Mouse (Mus musculus) MEL (cell line): ENCODE data around the gene Scyl2. TPM values are rescaled to one million over a fixed set of nuclear protein-coding genes. Genes with fewer than 3 reads are reported as not detected.

Source experiments
- DNase-seq: peaks from one replicate; pipeline ENCODE4 v3.0.0; 2011; ENCODE audit warnings: low read depth, low spot score
- H3K27ac ChIP-seq: 2 replicates; pipeline ENCODE4 v1.5.1; 2012; ENCODE audit warnings: low read depth, mild to moderate bottlenecking, control low read depth, low read length, moderate library complexity; ENCODE audit not compliant: control insufficient read depth
- H3K27me3 ChIP-seq, 2 experiments: fragments of 150-350 bp in 1 of 2; sonication (generic) in 1 of 2; 2 replicates each; pipeline ENCODE4 v1.6.1; 2012; ENCODE audit warnings: low read length in 2 of 2, mild to moderate bottlenecking in 2 of 2, improper control_type of control experiment in 1 of 2, moderate library complexity in 1 of 2; ENCODE audit not compliant: insufficient read depth in 2 of 2, control insufficient read depth in 1 of 2
- H3K36me3 ChIP-seq, 2 experiments: 2 replicates each; pipeline ENCODE4 v1.6.1; 2012 to 2014; ENCODE audit warnings: low read length in 2 of 2, improper control_type of control experiment in 1 of 2, inconsistent platforms in 1 of 2, mild to moderate bottlenecking in 1 of 2; ENCODE audit not compliant: insufficient read depth in 2 of 2, control insufficient read depth in 1 of 2
- H3K4me1 ChIP-seq, 2 experiments: fragments of 150-350 bp in 1 of 2; sonication (generic) in 1 of 2; 2 replicates each; pipeline ENCODE4 v1.6.1; 2012; ENCODE audit warnings: low read length in 2 of 2, improper control_type of control experiment in 1 of 2, mild to moderate bottlenecking in 1 of 2; ENCODE audit not compliant: insufficient read depth in 2 of 2, control insufficient read depth in 1 of 2
- H3K4me3 ChIP-seq, 2 experiments: fragments of 150-350 bp in 1 of 2; sonication (generic) in 1 of 2; 2 replicates each; pipeline ENCODE4 v1.5.1; 2012; ENCODE audit warnings: low read depth in 2 of 2, low read length in 2 of 2, mild to moderate bottlenecking in 2 of 2, moderate library complexity in 2 of 2, control low read depth in 1 of 2, improper control_type of control experiment in 1 of 2; ENCODE audit not compliant: control insufficient read depth in 1 of 2, insufficient read depth in 1 of 2
- H3K79me2 ChIP-seq: 2 replicates; pipeline ENCODE4 v1.6.1; 2012; ENCODE audit warnings: mild to moderate bottlenecking, low read length, moderate library complexity; ENCODE audit not compliant: control insufficient read depth, poor library complexity, insufficient read depth
- H3K9ac ChIP-seq: 2 replicates; pipeline ENCODE4 v1.6.1; 2012; ENCODE audit warnings: low read depth, mild to moderate bottlenecking, control low read depth, low read length, moderate library complexity; ENCODE audit not compliant: control insufficient read depth, poor library complexity, severe bottlenecking
- H3K9me3 ChIP-seq: fragments of 150-350 bp; sonication (generic); replicated peaks from 2 replicates; pipeline ENCODE4 v1.6.1; 2012; ENCODE audit warnings: mild to moderate bottlenecking, low read length, improper control_type of control experiment, moderate library complexity; ENCODE audit not compliant: insufficient read depth
- CHD1 ChIP-seq: IDR thresholded peaks from 2 replicates; pipeline ENCODE4 v1.6.1; 2012; ENCODE audit warnings: low read depth, mild to moderate bottlenecking, inconsistent platforms, low read length, improper control_type of control experiment
- CHD2 ChIP-seq: IDR thresholded peaks from 2 replicates; pipeline ENCODE4 v1.6.1; 2011; ENCODE audit warnings: low read length, improper control_type of control experiment
- CTCF ChIP-seq, 3 experiments: IDR thresholded peaks in 2 of 3; conservative IDR thresholded peaks in 1 of 3; 2 replicates each; pipeline ENCODE4 v1.5.1; 2011 to 2012; ENCODE audit warnings: low read length in 3 of 3, low read depth in 2 of 3, mild to moderate bottlenecking in 2 of 3, improper control_type of control experiment in 1 of 3, inconsistent platforms in 1 of 3, mixed read lengths in 1 of 3, moderate library complexity in 1 of 3; ENCODE audit not compliant: control insufficient read depth in 1 of 3, insufficient read depth in 1 of 3, poor library complexity in 1 of 3, severe bottlenecking in 1 of 3
- ELF1 ChIP-seq: IDR thresholded peaks from 2 replicates; pipeline ENCODE4 v1.6.1; 2014; ENCODE audit warnings: low read depth, mild to moderate bottlenecking, inconsistent platforms, low read length, improper control_type of control experiment, moderate library complexity
- EP300 ChIP-seq, 2 experiments: IDR thresholded peaks; 2 replicates each; pipeline ENCODE4 v1.6.1; 2011; ENCODE audit warnings: improper control_type of control experiment in 2 of 2, low read length in 2 of 2, low read depth in 1 of 2, mild to moderate bottlenecking in 1 of 2
- ETS1 ChIP-seq: IDR thresholded peaks from 2 replicates; pipeline ENCODE4 v1.6.1; 2012; ENCODE audit warnings: low read depth, mild to moderate bottlenecking, inconsistent platforms, low read length, improper control_type of control experiment, moderate library complexity
- GABPA ChIP-seq: IDR thresholded peaks from 2 replicates; pipeline ENCODE4 v1.6.1; 2012; ENCODE audit warnings: low read depth, mild to moderate bottlenecking, inconsistent platforms, low read length, improper control_type of control experiment, moderate library complexity
- GATA1 ChIP-seq: IDR thresholded peaks from 2 replicates; pipeline ENCODE4 v1.6.1; 2011; ENCODE audit warnings: low read depth, low read length, improper control_type of control experiment
- HCFC1 ChIP-seq: IDR thresholded peaks from 2 replicates; pipeline ENCODE4 v1.6.1; 2012; ENCODE audit warnings: low read depth, mild to moderate bottlenecking, inconsistent platforms, low read length, improper control_type of control experiment, moderate library complexity
- JUND ChIP-seq: IDR thresholded peaks from 2 replicates; pipeline ENCODE4 v1.6.1; 2011; ENCODE audit warnings: low read depth, mild to moderate bottlenecking, improper control_type of control experiment, low read length
- MAX ChIP-seq: IDR thresholded peaks from 2 replicates; pipeline ENCODE4 v1.6.1; 2011; ENCODE audit warnings: low read length, improper control_type of control experiment
- MEF2A ChIP-seq: IDR thresholded peaks from 2 replicates; pipeline ENCODE4 v1.6.1; 2014; ENCODE audit warnings: low read depth, mild to moderate bottlenecking, inconsistent platforms, low read length, improper control_type of control experiment; ENCODE audit not compliant: poor library complexity, insufficient replicate concordance, severe bottlenecking; ENCODE audit errors: extremely low read depth
- MXI1 ChIP-seq: IDR thresholded peaks from 2 replicates; pipeline ENCODE4 v1.6.1; 2011; ENCODE audit warnings: mild to moderate bottlenecking, low read depth, low read length, improper control_type of control experiment
- MYC ChIP-seq: IDR thresholded peaks from 2 replicates; pipeline ENCODE4 v1.6.1; 2011; ENCODE audit warnings: low read depth, mild to moderate bottlenecking, low read length, improper control_type of control experiment, moderate library complexity
- NELFE ChIP-seq: IDR thresholded peaks from 2 replicates; pipeline ENCODE4 v1.6.1; 2011; ENCODE audit warnings: low read depth, low read length, improper control_type of control experiment
- POLR2A ChIP-seq, 2 experiments: IDR thresholded peaks; 2 replicates each; pipeline ENCODE4 v1.6.1; 2011 to 2012; ENCODE audit warnings: low read length in 2 of 2, mild to moderate bottlenecking in 2 of 2, control low read depth in 1 of 2, improper control_type of control experiment in 1 of 2, low read depth in 1 of 2, moderate library complexity in 1 of 2; ENCODE audit not compliant: control insufficient read depth in 1 of 2, insufficient read depth in 1 of 2, poor library complexity in 1 of 2
- POLR2AphosphoS2 ChIP-seq: IDR thresholded peaks from 2 replicates; pipeline ENCODE4 v1.6.1; 2011; ENCODE audit warnings: low read length, improper control_type of control experiment
- POLR2AphosphoS5 ChIP-seq: IDR thresholded peaks from 2 replicates; pipeline ENCODE4 v1.6.1; 2012; ENCODE audit warnings: low read depth, borderline replicate concordance, mild to moderate bottlenecking, inconsistent platforms, low read length, moderate library complexity, mixed read lengths
- RAD21 ChIP-seq: IDR thresholded peaks from 2 replicates; pipeline ENCODE4 v1.6.1; 2011; ENCODE audit warnings: mild to moderate bottlenecking, low read depth, low read length, improper control_type of control experiment
- SIN3A ChIP-seq: IDR thresholded peaks from 2 replicates; pipeline ENCODE4 v1.6.1; 2012; ENCODE audit warnings: low read length, improper control_type of control experiment, inconsistent platforms
- SMC3 ChIP-seq: IDR thresholded peaks from 2 replicates; pipeline ENCODE4 v1.6.1; 2011; ENCODE audit warnings: low read depth, low read length, improper control_type of control experiment
- TAL1 ChIP-seq: IDR thresholded peaks from 2 replicates; pipeline ENCODE4 v1.6.1; 2012; ENCODE audit warnings: mild to moderate bottlenecking, inconsistent platforms, low read length, moderate library complexity, mixed read lengths
- TBP ChIP-seq: IDR thresholded peaks from 2 replicates; pipeline ENCODE4 v1.8.0; 2011; ENCODE audit warnings: low read depth, low read length, improper control_type of control experiment
- TCF12 ChIP-seq: IDR thresholded peaks from 2 replicates; pipeline ENCODE4 v1.6.1; 2014; ENCODE audit warnings: low read depth, mild to moderate bottlenecking, inconsistent platforms, low read length, improper control_type of control experiment, moderate library complexity
- UBTF ChIP-seq: IDR thresholded peaks from 2 replicates; pipeline ENCODE4 v1.6.1; 2012; ENCODE audit warnings: low read depth, mild to moderate bottlenecking, inconsistent platforms, low read length, improper control_type of control experiment, moderate library complexity, borderline replicate concordance; ENCODE audit not compliant: insufficient read depth
- polyA plus RNA-seq, 2 experiments: library from polyadenylated mRNA; stranded (reverse) in 1 of 2; unstranded in 1 of 2; fragments of >175 nt in 1 of 2; fragments of >200 nt in 1 of 2; gene quantifications; 2 replicates each; pipeline versions ENCODE4 v1.2.1 to v1.2.4; 2012; ENCODE audit warnings: low replicate concordance in 2 of 2, low read depth in 1 of 2; ENCODE audit not compliant: insufficient read length in 2 of 2, insufficient read depth in 1 of 2, missing spikeins in 1 of 2
- total RNA-seq: library from RNA; depleted of rRNA; stranded (reverse); fragments of 300-350 nt; gene quantifications from 2 replicates; pipeline ENCODE4 v1.2.3, GENCODE M21; 2012

Gene Scyl2
- total and polyA plus RNA-seq, 3 experiments = 19.8 to 27.9 TPM; not detected in 1

- TF ChIP-seq SIN3A (peak; percentile 56), GABPA (no peak), ETS1 (no peak)
Observed at GRCm38 (mm10) chr10:89686139-89686808, at the start of gene Scyl2 (continued).

- DNase-seq = peak; percentile 98
- H3K9me3 ChIP-seq = no peaks in the 10 kb centered on the region
Observed at GRCm38 (mm10) chr10:89732001-89732794, 46.1 kb upstream of the Scyl2 start, which contains the start of gene Actr6. TSS of gene Actr6 (minus strand) at chr10:89732295.

GRCm38 (mm10) chr10:89731341-89731740, 45.3 kb upstream of the Scyl2 start:
- H3K27me3 ChIP-seq = no peaks in the 10 kb centered on the region
- no peak overlapping the region for H3K27ac ChIP-seq
- peak overlapping the region; percentile 81 for H3K9ac ChIP-seq
- DNase-seq = peak; percentile 30
- peaks cover 0 to 8% of the 10 kb centered on the region in 2 experiments for H3K36me3 ChIP-seq
- no peaks in the 10 kb centered on the region for H3K9me3 ChIP-seq
- H3K4me3 ChIP-seq = peak overlapping the region; percentile 75 to 95
- TF ChIP-seq CHD1 = no peak
- TF ChIP-seq JUND = no peak
- TF ChIP-seq SMC3 = no peak
- TF ChIP-seq CTCF (IDR thresholded peaks at IDR 0.05 in 2 of 3, conservative IDR thresholded peaks at IDR 0.05 in 1 of 3; ENCODE audit: control insufficient read depth in 1 of 3, insufficient read depth in 1 of 3, low read depth in 2 of 3, low read length in 3 of 3, poor library complexity in 1 of 3, severe bottlenecking in 1 of 3) = no peak
- no peak for TF ChIP-seq TAL1
- TF ChIP-seq EP300 (IDR thresholded peaks at IDR 0.05; ENCODE audit: low read depth in 1 of 2, low read length in 2 of 2) = no peak
- TF ChIP-seq CHD2 = no peak
- no peak for TF ChIP-seq POLR2AphosphoS5
- TF ChIP-seq UBTF = no peak
- peaks cover 17% of the 10 kb centered on the region for H3K79me2 ChIP-seq
- H3K4me1 ChIP-seq = peaks cover 0 to 9% of the 10 kb centered on the region in 2 experiments; a peak in 2 of 4 replicates

More at GRCm38 (mm10) chr10:89732001-89732794, 46.1 kb upstream of the Scyl2 start, which contains the start of gene Actr6:
- Histone ChIP-seq H3K79me2 (peaks cover 17% of the 10 kb centered on the region), H3K36me3 (peaks cover 0 to 8% of the 10 kb centered on the region in 2 experiments; a peak in 3 of 4 replicates), H3K27ac (peak within 1 kb of the TSS; percentile 68), H3K4me3 (peak within 1 kb of the TSS; percentile 75 to 95), H3K9ac (peak within 1 kb of the TSS; percentile 81), H3K27me3 (no peaks in the 10 kb centered on the region), H3K4me1 (peaks cover 0 to 10% of the 10 kb centered on the region in 2 experiments; a peak in 2 of 4 replicates)
- TF ChIP-seq GATA1 (0 out of 2 replicates have a peak, but pooled peaks have one; percentile 5), NELFE (peak; percentile 88), TCF12 (0 out of 2 replicates have a peak, but pooled peaks have one; percentile 47), POLR2A (IDR thresholded peaks at IDR 0.05; ENCODE audit: control insufficient read depth in 1 of 2, insufficient read depth in 1 of 2, low read depth in 1 of 2, low read length in 2 of 2, poor library complexity in 1 of 2) (peak; percentile 79 to 92), MAX (peak; percentile 92), POLR2AphosphoS2 (peak; percentile 76; the same call in 1 of the 2 replicates), SIN3A (peak; percentile 100), MXI1 (peak; percentile 97), RAD21 (no peak), MYC (peak; percentile 92), ELF1 (peak; percentile 89), HCFC1 (peak; percentile 95), MEF2A (no peak), UBTF (no peak), TBP (peak; percentile 86)
